Mouse (Mus musculus) cerebellum, adult 2 months (tissue): ENCODE data around the gene Pcyt1b.

Experiments
- CTCF ChIP-seq: fragments of 200-500 bp; IDR thresholded peaks from 2 replicates; pipeline ENCODE4 v1.5.1; 2011; ENCODE audit warnings: low read depth, mild to moderate bottlenecking, control low read depth, low read length, moderate library complexity, borderline replicate concordance; ENCODE audit not compliant: insufficient read depth
- POLR2A ChIP-seq: fragments of 200-500 bp; IDR thresholded peaks from 2 replicates; pipeline ENCODE4 v1.6.1; 2011; ENCODE audit warnings: low read length, control low read depth, borderline replicate concordance; ENCODE audit not compliant: insufficient read depth

GRCm38 (mm10) chrX:93655153-93655552, 490 bp downstream of the Pcyt1b start:
- no peak for TF ChIP-seq CTCF
- TF ChIP-seq POLR2A, result no peak
